Mouse (Mus musculus) G1E-ER4 (cell line): ENCODE results near the gene Emx1. TPM values are rescaled to one million over a fixed set of nuclear protein-coding genes. Genes with fewer than 3 reads are reported as not detected.

ENCODE experiments used
- GATA1 ChIP-seq: IDR thresholded peaks from one replicate; pipeline ENCODE4 v1.8.0; 2012; ENCODE audit warnings: low read length, inconsistent platforms
- polyA plus RNA-seq: library from polyadenylated mRNA; stranded (reverse); fragments of >175 nt; gene quantifications from 2 replicates; pipeline ENCODE4 v1.2.3, GENCODE M21; 2012

Emx1 gene
- polyA plus RNA-seq, 1 experiment = not detected

DNA sequence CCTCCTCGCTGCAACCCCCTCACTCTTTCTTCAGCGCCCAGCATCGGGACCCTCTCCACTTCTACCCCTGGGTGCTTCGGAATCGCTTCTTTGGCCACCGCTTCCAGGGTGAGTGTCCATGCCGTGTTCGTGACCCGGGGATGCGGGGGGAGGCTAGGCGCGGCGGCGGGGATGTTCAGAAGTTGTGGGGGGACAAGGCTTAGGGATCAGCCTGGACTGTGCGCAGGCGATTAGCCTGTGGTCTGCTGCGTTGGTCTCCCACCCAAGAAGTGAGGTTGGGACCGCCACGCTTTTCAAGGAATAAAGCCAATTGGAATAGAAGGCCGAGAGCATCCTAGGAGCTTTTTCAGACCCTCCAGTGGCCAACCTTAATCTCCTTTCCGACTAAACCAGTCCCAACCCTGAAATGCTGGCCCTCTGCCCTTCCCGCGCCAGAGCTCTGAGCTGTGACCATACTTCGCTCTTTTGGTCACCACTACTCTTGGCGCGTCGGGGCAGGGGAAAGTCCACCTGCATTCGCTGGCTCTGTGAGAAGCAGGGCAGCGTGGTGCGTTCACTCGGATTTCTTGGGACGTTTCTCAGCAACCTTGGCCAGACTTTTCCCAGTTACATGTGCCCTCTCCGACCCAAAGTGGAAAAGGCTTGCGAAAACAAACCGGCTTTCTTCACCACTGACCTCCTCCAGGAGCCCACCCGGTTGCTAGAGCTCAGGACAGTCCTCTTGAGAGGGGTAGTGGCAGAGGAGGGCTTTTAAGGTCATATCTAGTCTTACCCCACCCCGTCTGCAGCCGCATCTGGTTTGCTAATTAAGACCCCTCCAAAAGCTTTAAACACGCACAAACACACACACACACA lies 1.2 kb downstream of the Emx1 start:
- TF ChIP-seq GATA1 = no peak

DNA sequence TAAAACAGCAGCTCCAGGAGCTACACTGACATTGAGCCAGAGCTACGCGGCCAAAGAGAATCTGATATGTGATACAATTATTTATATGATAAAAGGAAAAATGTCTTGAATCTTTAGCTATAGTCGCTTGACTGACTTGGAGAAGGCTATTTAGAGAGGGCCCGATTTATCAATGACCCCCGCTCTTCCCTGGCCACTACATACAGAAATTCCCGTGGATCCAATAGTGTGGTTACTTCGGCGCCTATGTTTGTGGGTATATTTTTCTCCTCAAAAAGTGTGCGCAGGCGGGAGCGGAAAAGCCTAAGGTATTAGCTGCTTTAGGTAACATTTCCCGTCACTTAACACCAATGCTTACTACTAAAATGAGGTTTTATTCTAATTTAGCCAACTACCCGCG lies 2.1 kb downstream of the Emx1 start:
- TF ChIP-seq GATA1 = no peak

GRCm38 (mm10) chr6:85189911-85190591 lies 2.8 kb downstream of the Emx1 start:
- TF ChIP-seq GATA1 = no peak

DNA sequence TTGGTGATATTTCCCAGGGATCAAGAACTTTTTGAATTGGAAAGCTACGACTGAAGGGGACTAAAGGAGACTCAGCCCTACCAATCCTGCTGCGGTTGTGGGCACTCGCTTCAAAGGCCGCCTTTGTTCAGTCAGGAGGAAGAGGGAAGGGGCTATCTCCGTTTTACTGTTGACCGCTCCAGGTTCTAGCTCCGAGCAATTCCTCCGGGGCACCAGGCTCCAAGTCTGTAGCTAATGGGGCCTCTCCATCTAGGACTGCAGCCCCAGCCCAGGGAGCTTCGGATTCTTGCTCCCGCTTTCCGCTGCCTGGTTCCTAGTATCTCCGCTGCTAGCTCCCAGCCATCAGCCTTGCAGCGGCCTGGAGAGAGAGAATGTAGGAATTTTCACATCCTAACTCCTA lies 3.4 kb downstream of the Emx1 start:
- TF ChIP-seq GATA1 = no peak

DNA sequence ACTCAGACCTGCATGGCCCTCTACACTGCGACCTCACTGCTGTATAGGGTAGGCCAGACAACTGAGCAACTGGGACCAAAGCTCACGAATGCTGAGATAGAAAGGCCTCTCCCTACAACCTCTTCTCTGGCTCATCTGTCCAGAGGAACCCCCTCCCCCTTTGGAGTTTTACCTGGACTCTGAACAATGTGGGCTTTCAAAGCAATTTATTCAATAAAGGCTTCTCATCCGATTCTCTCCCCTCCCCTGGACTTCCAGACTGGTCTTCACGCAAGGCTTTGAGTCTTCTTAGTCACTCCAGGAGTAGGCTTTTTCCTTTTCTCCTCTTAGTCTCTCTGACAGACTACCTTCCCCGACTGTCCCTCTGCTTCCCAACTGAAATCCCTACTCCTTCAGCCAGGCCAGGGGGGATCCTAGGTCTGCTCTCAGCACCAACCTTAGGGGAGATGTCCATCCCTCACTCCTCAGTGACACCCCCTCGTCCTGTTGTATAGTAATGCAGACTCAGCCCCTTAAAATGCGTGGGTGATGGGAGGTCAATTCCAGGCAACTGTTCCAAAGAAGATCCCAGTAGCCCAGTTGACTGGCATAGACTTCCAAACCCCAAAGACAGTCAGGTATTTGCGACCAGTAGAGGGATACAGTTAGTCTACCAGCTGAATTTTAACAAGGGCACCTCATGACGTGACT lies 4.7 kb downstream of the Emx1 start:
- TF ChIP-seq GATA1 = no peak

GRCm38 (mm10) chr6:85193381-85194318 lies 6.4 kb downstream of the Emx1 start:
- no peak for TF ChIP-seq GATA1

- TF ChIP-seq GATA1 = no peak
Measured at GRCm38 (mm10) chr6:85197951-85198350, 10.7 kb downstream of the Emx1 start.

DNA sequence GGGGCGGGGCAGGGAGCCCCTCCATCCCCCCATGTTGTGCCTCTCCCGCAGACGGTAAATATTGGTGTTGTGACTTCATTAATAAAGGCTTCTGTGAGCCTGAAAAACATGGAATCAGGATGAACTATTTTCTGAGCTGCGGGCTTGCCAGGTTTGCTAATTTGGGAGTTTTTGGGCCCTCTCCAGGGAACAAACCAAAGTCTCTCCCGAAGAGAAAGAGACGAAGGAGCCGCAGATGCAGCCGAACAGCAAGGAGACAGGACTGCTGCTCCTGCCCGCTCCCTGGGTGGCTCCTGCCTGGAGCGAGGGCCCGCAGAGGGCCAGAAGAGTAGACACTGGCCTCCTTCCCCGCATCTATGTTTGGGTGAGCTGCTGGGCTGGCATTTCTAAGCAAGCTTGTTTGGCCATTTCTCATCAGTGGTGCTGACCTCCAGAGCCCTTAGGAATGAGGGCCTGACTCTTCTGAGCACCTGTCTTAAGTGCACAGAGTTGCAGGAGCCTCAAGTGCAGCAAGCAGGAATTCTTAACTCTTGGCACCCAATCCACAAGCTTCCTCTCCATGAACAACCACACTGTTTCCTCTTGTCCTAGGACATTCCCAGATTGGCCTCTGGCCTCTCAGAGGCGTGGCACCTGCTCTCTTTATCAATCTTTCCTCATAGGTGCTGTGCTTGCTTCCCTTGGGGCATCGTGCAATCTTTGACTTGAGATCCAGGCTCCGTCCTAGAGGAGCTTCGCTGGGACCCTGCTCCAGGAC lies 19.1 kb downstream of the Emx1 start:
- TF ChIP-seq GATA1 = no peak

DNA sequence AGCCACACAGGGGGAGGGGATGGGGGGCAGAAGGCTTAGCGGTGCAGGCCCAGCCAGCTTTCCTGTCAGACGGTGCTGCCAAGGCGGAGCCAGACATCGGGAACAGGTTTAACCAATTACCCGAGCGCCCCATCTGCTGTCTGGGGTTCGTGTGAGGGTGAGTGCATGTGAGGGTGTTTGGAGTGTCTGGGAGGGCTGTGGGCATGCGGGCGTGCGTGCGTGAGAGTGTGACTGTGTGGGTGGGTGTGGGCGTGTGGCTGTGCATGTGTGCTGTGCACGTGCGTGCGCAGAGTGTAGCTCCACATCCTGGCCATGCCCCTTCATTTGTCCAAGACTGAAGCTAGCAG lies 19.7 kb downstream of the Emx1 start:
- TF ChIP-seq GATA1 = no peak

DNA sequence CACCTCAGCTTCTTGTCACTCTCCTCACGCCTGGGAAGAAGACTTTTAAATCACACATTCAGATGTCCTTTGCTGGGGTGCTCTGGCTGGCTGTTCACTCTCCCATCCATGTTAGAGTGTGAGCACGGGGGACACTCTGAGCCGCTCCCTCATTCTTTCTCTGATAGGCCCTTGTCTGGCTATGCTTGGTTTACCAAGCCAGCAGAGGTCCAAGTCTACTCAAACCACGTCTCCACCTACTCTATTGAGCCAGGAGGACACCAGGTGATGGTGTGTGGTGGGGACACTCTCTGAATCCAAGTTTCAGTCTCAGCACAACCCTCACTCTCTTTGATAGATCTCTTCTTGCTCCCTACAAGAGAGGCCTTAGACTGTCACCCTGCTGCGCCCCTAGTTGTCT lies 20.1 kb downstream of the Emx1 start:
- no peak for TF ChIP-seq GATA1

GRCm38 (mm10) chr6:85209226-85209967 lies 22.2 kb downstream of the Emx1 start:
- TF ChIP-seq GATA1 = no peak

DNA sequence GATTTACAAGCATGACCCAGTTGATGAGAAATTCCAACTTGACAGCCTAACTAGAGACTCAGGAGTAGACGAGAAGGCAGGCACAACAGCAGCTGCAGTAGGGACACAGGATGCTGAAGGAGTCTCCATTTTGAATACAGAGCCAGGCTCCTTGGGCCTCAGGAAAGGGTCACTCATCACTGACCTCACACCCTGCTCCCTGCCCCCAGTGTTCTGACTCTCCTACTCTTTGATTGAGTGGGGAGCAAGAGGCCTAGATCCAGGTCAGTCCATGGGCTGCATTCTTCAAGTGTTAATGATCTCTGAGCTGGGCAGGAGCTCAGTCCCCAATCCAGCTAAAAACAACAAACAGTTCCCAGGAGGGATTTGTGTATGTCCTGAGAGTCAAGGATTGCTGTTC lies 23.4 kb downstream of the Emx1 start:
- TF ChIP-seq GATA1 = no peak

DNA sequence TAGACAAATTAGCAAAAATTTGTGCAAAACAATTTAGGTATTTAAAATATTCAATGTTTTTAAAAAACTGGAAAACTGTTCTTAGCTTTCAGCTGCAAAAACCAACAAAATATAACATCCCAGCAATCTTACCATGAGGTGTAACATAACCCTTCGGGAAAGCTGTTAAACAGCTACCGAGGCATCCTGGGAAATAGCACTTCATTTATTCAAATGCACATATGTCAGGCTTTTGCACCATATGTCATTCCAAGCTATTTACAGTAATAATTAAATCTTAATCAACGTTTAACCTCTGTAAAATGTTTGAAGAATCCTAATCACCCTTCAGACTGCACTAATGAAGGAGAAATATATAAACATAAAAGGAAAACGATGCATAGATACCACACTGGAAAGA lies 31.0 kb downstream of the Emx1 start:
- no peak for TF ChIP-seq GATA1
